Mouse (Mus musculus) kidney, postnatal 25 days (tissue): ENCODE data around the gene Clic6.
"Not testable (repeated sequence)": the region's sequence is repeated elsewhere in the genome, so short reads cannot be mapped to it uniquely, and the experiment has no call there.

Experiments
- DNase-seq, 2 experiments: peaks; one replicate each; pipeline ENCODE4 v3.0.0; 2021; ENCODE audit warnings: mixed read lengths in 2 of 2

Gene Clic6

GRCm38 (mm10) chr16:92472898-92473297, 12.6 kb upstream of the Clic6 start:
- no peak for DNase-seq

DNA sequence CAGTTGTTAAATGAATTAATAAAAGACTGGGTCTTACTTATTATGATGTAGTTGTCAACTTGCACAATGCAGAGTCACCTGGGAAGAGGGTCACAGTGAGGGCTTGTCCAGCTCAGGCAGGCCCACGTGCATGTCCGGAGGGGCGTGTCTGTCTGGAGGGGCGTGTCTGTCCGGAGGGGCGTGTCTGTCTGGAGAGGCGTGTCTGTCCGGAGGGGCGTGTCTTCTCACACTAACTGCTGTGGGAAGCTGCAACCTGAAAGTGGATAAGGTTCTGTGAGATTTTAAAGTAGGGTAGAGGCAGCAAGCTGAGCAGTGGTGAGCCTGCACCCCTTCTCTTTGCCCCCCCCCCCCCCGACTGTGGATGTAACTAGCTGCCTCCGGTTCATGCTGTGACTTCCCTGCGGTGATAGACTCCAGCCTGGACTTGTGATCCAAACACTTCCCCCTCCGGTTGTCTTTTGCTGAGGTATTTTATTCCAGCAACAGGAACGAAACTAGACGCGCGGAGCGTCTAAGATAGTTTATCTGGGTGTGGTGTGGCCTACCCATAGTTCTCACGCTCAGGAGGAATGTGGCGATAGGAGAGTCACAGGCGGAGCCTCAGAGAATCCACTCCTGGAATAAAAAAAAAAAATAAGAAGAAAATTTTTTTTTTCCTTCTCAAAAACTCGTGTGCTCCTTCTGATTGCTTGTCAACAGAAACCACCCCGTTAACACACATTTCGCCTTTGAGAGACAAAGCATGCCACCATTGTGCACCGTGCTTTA, 10.3 kb upstream of the Clic6 start:
- DNase-seq = peak; percentile 20 to 51

DNA sequence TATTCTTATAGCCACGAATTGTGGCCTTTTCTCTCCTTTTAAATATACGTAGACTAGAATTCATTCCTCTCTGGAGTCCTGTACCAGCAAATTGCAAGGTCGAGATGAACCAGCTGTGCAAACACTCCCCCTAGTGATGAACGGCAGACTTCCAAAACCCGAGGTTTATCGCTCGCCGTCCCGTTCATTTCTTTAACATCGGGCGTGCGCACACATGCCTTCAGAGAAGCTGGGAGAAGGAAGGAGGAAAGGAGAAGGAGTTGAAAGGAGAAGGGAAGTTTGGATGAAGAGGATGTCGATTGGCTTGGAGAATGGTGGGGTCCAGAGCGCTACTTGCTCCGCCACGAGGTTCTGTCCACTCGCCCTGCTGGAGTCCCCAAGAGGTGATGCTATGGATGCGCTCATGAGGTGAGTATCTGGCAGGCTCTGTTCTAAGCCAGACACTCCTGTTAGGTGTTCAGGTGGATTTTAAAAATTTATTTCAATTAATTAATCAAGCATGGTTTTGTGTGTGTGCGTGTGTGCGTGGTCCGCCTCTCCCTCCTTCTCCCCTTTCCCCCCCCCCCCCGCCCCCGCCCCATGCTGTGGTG, 6.9 kb upstream of the Clic6 start:
- DNase-seq = peak; percentile 69 to 77

GRCm38 (mm10) chr16:92487086-92487485, 1.6 kb downstream of the Clic6 start:
- DNase-seq = no peak

GRCm38 (mm10) chr16:92487489-92487888, 2.0 kb downstream of the Clic6 start:
- DNase-seq = peak in 1 of 2 experiments; percentile 71

- no peak for DNase-seq
Observed at GRCm38 (mm10) chr16:92488456-92488855, 2.9 kb downstream of the Clic6 start.

GRCm38 (mm10) chr16:92489356-92489755, 3.8 kb downstream of the Clic6 start:
- no peak for DNase-seq

GRCm38 (mm10) chr16:92497851-92498588, 12.5 kb downstream of the Clic6 start:
- no peak for DNase-seq

GRCm38 (mm10) chr16:92498589-92498981, 13.0 kb downstream of the Clic6 start:
- DNase-seq = no peak

- DNase-seq = no peak
Observed at GRCm38 (mm10) chr16:92499324-92499723, 13.8 kb downstream of the Clic6 start.

- no peak for DNase-seq
Observed at GRCm38 (mm10) chr16:92500534-92500933, 15.0 kb downstream of the Clic6 start.

GRCm38 (mm10) chr16:92503105-92503504, 17.6 kb downstream of the Clic6 start:
- no peak for DNase-seq

- DNase-seq = no peak
Observed at GRCm38 (mm10) chr16:92507573-92507972, 22.0 kb downstream of the Clic6 start.

GRCm38 (mm10) chr16:92510835-92511772, 25.6 kb downstream of the Clic6 start:
- no peak for DNase-seq

GRCm38 (mm10) chr16:92511773-92512391, 26.3 kb downstream of the Clic6 start:
- peak in 1 of 2 experiments; percentile 13 for DNase-seq

DNA sequence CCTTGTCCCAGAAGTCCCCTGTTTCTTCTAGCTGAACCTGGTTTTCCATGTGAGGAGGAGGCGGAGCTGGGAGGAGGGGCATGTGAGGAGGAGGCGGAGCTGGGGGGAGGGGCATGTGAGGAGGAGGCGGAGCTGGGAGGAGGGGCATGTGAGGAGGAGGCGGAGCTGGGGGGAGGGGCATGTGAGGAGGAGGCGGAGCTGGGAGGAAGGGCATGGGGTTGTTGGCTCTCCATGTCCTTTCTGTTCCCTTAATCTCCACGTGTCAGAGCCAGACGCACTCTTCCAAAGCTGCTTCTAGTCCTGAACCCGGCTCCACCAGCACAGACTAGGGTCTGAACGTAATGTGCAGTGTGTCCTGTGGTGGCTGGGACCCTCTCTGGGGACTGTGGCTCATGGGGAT, 29.4 kb downstream of the Clic6 start:
- DNase-seq = not testable (repeated sequence)

DNA sequence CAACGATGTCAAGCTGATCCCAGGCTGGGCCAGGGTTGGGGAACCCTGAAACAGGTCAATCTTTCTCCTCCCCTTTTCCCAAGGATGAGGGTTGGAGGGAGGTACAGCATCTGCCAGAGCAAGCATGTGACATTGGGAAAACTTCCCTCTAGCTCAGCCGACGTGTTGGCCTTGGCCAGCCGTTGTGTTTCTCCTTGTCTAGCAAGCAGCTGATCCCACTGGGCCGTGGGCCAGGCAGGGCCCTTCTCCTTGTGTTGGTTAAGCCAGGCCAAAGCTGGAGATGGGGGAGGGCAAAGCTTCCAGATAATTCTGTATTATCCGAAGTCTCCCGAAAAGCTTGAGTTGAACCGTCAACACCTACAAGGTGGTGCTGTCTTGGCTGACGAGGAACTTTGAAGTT, 30.6 kb downstream of the Clic6 start:
- no peak for DNase-seq

- DNase-seq = peak in 1 of 2 experiments; percentile 4
Observed at GRCm38 (mm10) chr16:92518718-92519117, 33.2 kb downstream of the Clic6 start.

GRCm38 (mm10) chr16:92519820-92520492, 34.4 kb downstream of the Clic6 start:
- peak in 1 of 2 experiments; percentile 68 for DNase-seq

DNA sequence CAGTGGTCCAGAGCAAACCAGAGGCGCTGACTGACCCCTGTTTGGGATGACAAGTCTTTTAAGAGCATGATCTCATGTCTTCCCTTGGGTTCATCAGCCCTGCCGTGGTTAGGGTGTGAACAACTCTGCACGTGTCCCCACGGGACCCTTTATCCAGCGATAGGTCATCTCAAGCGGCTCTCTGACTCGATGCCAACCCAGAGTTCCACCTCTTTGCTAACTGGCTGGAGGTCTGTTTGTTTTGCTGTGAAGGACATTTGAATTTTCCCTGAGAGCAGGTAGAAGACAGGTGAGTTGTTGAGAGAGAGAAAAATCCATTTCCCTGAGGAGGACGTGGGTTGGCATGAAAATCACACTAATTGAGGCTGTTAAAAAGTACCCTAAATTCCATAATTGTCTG, 37.8 kb downstream of the Clic6 start:
- no peak for DNase-seq

DNA sequence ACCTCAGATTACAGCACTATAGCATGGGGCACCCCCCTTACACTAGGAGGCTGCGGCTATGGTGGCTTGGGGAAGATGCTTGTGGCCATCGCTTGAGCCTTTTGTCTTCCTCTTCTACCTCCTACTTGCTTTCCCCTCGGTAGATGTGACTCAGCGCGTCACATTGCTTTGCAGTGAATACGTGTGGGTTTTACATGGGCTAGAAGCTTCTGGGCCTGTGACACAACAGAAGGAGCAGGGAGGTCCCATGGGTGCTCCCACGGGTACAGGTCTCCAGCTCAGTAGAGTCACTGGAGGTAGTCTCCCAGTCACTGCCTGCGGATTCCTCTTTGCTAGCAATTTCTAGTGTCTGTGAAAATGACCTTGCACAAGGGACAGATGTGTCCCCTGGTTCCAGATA, 39.1 kb downstream of the Clic6 start:
- DNase-seq = no peak

DNA sequence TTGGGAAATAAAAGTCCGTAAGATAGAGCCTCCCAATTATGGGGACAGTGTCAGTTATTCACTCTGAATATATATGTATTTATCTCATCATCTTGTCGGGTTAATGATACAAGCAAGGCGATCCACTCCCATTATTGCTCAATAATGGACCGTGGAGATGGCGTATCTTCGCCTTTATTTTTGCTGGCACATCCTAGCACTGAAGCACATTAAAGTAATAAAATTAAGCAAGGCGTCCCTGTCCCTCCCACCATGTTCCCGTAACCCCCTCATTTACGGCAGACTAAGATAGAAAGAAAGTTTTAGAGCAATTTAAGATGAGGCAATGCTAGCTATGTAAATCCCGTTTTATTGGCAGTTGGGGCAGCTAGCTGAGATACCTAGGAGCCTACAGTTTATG, 40.4 kb downstream of the Clic6 start:
- DNase-seq = no peak
